Mouse (Mus musculus) megakaryocyte-erythroid progenitor cell, adult 5-6 weeks (primary cell): ENCODE results near the gene Arhgdig. TPM values are rescaled to one million over a fixed set of nuclear protein-coding genes. Genes with fewer than 3 reads are reported as not detected.
A peak's percentile ranks its signal among the peaks of the same experiment; 100 is the strongest.

Experiments used
- ATAC-seq: replicated peaks from 2 replicates; pipeline ENCODE4 v1.8.0; 2016; ENCODE audit warnings: mild to moderate bottlenecking, inconsistent platforms; ENCODE audit not compliant: severe bottlenecking, poor library complexity, low FRiP score, low TSS enrichment
- total RNA-seq, 2 experiments: library from RNA; stranded (forward) in 1 of 2; stranded (reverse) in 1 of 2; fragments of 200-1000, 215-1000 nt in 1 of 2; fragments of >200 nt in 1 of 2; fragmentation: Nextera tagmentation in 1 of 2; gene quantifications; 2 replicates each; pipeline ENCODE4 v1.2.3; 2014 to 2017

Arhgdig gene
- 6.3 and 10.4 TPM in 2 replicates for total RNA-seq (2014; fragmentation: Nextera tagmentation)
- total RNA-seq (2017): 1.0 and 4.5 TPM in 2 replicates

DNA sequence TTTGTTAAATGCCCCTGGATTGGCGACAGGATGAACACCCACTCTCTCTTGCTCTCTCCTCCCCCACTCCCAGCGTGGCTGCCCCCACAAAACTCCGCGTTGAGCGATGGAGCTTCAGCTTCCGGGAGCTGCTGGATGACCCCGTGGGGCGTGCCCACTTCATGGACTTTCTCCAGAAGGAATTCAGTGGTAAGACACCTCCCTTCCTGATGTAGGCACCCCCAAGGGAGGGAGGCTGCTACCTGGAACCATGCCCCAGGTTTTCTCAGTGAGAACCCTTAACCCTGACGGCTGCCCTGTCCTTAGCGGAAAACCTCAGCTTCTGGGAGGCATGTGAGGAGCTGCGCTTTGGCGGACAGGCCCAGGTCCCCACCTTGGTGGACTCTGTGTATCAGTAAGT, at the start of gene Arhgdig:
Gene Arhgdig, minus strand, starts transcription at position 101 of the 400 bp plus-strand sequence.
- no peak for ATAC-seq

DNA sequence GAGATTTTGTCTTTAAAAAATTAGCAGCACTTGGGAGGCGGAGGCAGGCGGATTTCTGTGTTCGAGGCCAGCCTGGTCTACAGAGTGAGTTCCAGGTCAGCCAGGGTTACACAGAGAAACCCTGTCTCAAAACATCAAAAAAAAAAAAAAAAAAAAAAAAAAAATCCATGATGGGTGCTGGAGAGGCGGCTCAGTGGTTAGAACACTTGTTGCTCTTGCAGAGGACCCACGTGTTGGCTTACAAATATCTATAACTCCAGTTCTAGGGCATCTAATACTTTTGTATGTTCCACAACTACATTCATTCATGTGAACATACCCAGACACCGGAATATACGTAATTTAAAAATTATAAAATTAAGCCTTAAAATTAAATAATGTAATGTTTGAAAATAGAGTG, 47.7 kb upstream of the Arhgdig start:
- ATAC-seq: no peak

DNA sequence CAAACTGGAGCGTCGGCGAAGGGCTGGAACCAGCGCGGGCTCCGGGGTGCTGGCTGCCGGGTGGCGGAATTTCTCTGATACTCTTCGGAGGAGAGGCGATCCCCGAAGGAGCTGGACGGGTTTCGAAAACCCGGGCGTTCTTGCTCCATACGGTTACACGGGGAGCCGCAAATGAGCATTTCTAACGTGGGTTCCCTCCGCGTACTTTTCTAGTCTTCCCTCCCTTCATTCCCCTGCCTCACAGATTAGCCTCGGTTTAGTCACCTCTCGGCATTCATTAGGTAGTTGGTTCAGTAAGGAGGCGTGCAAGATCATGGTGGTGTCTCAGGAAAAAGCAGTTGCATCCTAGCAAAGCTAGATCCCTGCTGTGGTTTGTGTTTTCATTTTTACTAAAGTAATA, 45.8 kb upstream of the Arhgdig start:
- ATAC-seq: peak; percentile 46; the same call in 1 of the 2 replicates

DNA sequence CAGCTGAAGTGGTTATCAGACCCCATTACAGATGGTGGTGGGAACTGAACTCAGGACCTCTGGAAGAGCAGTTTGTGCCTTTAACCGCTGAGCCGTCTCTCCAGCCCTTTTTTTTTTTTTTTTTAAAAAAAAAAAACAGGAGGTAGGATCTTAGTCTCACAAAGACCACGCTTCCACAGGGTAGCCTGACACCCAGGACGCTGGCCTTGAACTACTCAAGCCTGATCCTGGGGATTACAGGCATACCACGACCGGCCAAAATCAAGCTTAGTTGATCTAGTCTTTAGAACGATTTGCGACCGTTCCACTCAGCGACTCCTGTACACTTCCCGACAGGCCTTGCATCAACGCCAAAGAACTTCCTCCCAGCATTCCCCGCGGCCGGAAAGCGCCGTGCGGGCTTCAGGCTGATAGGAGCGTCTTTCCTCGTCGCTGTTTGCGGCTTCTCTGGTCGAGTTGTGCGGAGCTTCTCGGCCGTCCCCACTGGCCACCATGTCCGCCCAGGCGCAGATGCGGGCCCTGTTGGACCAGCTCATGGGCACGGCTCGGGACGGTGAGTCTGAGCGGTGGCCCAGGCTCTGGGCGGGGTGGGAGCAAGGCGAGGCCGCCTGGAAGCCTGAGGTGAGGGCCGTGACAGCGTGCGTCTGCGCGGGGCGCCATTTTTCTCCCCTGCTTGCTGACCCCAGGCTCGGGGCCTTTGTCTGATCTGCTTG, 45.1 kb upstream of the Arhgdig start, which contains the start of gene Luc7l:
Gene Luc7l, plus strand, starts transcription at position 358 of the 713 bp plus-strand sequence.
- peak; percentile 97 for ATAC-seq

DNA sequence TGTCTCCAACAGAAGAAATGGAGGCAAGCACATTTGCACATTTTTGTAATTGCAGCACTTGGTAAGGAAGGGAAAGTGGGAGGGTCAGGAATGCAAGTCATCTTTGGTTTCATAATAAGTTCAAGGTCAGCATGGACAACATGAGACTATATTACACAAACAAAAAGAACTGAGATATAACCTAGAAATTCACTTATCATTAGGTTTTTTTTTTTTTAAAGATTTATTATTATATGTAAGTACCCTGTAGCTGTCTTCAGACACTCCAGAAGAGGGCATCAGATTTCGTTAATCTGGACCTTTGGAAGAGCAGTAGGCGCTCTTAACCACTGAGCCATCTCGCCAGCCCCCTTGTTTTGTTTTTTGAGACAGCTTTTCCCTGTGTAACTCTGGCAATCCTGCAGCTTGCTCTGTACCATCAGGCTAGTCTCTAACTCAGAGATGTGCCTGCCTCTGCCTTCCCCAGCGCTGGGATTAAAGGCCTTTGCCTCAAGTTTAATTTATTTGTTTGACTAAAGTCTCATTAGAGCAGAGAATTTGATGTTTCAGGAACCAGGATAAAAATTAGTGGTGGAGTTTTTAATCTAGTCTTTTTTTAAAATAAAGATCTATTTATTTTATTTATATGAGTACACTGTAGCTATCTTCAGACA, 44.4 kb upstream of the Arhgdig start:
- ATAC-seq: no peak

DNA sequence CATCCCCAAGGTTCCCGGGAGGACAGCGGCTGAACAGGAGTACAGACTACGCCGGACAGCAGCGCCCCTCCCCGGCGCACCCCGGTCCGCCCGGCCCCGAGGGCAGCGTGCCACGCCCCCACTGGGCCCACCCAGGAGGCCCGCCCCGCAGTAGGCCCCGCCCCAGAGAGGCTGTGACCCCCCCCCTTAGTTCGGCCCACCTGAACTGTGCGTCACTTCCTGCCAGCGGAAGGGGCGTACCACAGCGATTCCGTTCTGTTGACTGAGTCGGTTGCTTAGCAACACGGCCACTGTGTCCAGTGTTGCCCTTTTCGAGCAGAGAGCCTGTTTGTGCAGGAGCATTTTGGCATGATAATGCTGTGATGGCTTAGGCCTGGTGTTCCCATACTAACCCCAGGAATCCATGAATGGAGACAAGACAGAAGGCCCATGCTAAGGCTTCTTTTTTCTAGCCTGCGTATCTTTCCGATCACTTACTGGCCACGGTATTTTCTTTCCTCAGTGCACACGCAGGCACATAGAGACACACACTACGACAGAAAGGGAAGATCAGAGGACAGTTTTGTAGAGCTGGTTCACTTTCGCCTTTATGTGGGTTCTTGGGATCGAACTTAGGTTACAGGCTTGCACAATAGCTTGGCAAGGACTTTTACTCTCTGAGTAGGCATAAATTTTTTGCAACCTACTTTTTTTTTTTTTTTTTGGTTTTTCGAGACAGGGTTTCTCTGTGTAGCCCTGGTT, 36.7 kb upstream of the Arhgdig start, which contains the start of gene Fam234a:
Gene Fam234a, minus strand, starts transcription at position 142 of the 741 bp plus-strand sequence.
- ATAC-seq: peak; percentile 81

DNA sequence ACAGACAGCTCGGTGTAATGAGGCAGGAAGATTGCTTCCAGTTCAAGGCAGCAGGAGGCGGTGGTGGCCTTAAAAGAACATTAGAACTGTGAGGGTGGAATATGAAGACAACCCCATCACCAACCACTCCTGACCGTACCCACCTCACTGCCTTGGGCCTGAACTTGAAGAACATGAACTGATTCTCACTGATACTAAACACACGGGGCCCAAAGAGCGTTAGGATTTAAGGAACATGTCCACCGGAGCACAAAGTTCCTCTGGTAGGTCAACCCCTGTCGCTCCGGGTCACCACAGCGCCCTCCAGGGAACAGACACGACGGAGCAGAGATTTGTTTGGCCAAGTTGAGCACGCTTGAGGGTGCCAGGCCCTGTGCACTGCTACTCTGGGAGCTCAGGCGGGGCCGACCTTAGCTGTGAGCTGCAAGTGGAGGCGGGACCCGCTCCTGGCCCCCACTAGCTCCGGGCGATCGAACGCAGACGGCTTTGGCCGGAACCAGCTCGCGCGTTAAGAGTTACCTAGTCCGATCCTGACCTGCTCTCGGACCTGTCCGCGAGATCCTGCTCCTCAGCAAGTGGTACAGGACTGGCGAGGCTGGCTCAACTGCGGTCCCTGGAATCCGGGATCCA, 36.0 kb upstream of the Arhgdig start:
- peak; percentile 43 for ATAC-seq

DNA sequence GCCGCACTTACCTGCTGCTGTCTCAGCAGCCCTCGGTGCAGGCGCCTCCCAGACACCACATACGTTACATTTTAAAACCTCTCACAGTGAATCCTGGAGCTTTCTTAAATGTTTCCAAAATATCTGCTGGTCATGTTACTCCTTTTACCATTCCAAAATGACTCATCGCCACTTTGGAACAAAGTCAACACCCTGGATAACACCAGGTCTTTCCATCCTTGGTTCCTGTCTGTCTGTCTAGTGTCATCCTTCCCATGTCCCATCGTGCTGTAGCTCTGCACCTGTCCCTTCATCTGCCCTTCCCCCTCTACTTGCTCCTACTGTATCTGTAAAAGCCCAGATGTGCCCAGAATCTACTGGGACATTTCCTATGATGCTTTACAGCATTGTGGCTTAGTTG, 33.4 kb upstream of the Arhgdig start:
- ATAC-seq: no peak

DNA sequence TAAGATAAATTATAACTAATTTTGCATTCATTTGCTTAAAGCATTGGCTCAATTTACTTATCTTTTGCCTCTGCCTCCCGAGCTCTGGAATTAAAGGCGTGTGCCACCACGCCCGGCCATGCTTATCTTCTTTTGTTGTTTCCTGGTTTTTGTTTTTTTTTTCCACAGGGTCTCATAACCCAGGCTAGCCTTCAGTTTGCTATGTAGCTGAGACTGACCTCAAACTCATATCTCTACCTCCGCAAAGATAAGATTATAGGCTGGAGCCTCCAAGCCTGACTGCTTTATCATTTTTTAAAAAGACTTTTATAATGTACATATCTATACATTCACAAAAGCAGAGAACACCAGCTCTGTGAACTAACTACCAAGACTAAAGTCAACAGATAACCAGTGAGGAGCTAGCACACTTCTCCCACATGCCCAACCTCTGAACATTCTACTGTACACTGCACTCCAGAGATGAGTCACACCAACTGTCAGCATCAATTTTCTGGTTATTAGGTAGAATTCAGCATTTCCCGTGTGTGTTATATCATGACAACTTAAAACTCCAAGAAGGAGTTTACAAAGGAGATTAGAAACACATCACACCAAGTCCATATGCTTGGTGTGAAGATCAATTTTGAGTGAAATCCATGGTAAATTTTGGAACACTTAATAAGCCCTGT, 32.7 kb upstream of the Arhgdig start:
- ATAC-seq: 0 out of 2 replicates have a peak, but pooled peaks have one; percentile 40

DNA sequence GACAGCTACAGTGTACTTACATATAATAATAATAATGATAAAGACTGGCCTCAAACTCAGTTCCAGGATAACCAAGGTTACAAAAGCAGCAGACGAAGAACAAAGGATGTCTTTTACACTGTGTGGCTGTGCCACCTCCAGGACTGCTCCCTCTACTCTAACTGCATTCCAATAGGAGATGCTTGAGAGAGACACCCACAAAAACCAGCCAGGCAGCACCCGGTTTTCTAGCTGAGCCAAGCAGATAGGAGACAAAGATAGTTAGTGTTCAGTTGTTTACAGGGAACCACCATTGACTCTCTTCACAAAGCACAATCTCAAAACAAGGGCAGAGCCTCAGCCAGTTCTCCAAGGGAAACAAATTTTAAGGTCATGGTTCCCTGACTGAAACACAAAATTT, 32.0 kb upstream of the Arhgdig start:
- no peak for ATAC-seq

DNA sequence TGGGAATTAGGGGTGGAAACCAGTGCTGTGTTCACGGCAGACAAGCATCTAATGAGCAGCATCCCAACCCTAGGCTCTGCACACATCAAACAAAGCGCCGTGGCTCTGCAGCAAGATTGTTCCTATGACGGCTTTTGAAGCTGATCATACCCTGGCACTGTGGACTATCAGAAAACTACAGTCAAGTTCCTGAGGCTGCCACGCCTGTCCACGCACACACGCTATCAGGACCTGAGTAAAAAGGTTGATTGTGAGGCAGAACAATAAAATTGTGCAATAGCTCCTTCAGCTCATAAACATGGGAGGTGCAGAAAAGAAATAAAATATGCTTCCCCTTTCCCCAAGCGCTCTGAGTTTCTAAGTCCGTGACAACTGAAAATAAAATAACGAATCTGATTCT, 30.1 kb upstream of the Arhgdig start:
- peak; percentile 72 for ATAC-seq

DNA sequence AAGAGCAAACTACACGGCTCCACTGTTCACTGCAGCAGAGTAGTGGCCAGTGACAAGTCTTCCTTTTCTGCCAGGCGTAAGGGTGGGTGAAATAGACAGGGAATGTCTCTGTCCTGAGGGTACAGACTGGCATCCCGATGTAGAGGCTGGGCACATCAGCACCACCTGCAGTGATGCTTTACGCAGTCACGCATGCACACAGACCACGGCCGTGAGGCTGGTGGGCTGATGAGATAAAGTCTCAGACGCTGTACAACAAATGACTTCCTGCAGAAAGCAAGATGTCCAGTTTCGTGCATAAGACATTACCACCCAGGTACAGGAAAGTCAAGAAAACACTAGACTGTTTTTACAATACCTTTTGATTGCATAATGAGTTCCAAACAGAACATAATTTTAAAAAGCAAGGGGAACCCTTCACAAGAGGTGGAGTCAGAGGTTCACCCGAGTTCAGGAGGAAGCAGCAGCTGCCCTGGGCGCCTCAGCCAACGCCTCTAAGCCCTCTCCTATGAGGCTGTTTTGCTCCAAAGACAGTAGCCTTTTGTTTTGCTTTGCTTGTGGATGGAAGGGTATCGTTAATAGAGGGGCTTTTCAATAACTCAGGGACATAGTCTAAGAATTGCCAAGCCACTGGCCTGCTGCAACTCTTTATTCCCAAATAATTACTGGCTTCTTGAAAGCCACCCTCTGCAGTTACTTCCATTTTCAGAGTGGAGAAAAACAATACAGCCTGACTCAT, 27.7 kb upstream of the Arhgdig start:
- peak; percentile 55 for ATAC-seq

DNA sequence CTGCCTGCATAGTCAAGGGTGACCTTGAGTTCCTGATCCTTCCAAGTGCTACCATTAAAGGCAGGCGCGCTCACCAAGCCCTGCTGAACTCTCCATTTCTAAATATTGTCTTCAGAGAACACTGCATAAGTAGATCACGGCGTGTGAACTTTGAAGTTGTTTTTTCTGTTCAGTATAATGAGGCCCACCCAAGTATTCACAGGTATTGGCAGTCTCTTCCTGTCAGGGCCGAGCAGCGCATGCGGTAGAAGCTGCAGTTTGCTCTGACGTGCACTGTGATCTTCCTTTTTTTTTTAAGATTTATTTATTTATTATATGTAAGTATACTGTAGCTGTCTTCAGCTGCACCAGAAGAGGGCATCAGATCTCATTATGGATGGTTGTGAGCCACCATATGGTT, 26.8 kb upstream of the Arhgdig start:
- no peak for ATAC-seq

DNA sequence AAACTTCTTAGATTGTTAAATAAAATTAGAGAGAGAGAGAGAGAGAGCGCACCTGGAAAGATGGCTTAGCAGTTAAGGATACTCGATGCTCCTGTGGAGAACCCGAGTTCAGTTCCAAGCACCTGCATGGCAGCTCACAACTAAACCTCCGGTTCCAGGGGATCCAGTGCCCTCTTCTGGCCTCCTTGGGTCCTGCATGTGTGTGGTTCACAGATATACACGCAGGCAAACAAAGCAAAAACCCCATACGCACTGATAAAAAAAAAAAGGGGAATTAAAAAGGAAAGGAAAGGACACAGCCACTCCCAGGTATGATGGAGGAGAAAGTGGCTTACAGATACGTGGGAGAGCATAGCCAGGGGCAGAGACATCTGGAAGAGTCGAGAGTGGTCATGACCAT, 25.3 kb upstream of the Arhgdig start:
- ATAC-seq: 0 out of 2 replicates have a peak, but pooled peaks have one; percentile 35

DNA sequence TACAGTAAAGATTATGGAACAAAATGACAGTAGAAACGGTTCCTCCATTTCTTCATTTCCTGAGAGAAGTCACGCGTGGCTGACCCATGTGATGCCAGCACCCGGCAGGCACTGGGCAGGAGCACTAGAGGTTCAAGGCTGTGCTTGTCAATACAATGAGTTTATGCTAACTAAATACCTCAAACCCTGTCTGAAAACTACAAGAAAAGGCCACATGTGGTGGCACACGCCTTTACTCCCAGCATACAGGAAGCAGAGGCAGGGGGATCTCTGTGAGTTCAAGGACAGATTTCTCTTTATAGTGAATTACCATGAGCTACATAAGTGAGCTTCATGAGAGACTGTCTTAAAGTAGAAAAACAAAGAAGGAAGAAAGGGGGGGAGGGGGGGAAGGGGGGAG, 23.6 kb upstream of the Arhgdig start:
- ATAC-seq: no peak

DNA sequence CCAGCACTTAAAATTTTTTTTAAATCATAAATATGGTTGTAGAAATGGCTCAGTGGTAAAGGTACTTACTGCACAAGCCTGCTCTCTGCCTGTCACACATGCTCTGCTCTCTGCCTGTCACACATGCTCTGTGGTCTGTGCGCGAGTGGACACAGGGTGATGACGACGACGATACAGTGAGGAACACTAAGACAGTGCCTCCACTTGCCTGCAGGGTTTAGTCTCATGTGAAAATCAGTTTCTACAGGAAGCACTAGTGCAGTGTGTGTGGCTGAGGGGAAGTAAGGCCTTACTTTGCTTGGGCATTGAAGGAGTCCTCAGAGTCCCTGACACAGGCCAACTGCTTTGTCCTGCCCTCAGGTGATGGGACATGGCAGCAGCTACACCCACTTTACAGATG, 22.2 kb upstream of the Arhgdig start:
- ATAC-seq: no peak

DNA sequence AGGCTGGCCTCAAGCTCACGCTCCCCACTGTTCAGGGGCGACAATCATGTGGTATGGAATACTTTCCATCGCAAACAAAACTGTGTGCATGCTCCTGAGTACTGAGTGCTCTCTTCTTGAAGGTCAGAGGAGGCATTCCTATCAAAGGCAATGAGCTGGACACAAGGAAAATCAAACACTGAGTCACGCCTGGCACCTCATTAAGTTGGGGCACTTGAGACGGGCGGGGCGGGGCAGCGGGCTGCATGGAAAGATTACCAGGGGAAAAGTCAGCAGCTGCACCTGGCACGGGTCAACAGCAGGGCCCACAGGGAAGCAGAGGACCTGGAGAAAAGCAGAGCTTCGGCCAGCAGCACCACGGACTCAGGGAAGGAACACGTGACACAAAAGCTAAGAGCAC, 17.6 kb upstream of the Arhgdig start:
- ATAC-seq: no peak; the same call in 1 of the 2 replicates

DNA sequence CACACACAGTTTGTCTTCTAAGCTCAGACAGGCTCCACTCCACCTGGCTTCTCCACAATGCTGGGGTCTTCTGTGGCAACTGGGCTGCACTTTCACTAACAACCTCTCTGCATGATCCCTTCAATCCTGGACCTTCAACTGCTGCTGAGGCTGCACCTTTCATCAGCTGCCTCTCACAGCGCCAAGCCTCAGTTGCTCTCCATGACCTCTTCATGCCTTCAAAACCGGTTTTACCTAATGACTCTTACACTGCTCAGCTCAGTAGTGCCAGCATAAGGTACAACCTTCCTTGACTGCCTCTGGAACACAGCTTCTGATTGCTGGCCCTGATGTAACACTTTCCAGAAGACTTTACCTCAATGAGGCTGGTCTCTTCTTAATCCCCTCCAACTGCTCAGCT, 13.9 kb upstream of the Arhgdig start:
- no peak for ATAC-seq

DNA sequence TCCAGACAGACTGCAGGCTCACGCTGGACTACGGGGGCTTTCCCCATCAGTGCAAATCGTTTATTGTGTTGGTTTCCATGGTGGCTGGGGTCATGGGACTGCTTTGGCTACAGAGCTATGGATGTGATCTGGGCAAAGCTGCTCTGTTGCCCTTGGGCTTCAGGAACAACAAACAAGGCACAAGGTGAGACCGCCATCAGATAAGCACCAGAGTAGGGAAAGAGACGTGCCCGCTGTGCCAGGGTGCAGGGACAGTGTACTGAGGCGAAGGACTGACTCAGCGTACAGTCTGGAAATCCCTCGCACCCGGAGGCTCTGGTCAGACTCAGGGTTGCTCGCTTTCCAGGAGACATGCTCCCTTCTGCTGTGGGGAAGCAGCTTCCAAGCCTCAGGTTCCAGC, 5.1 kb upstream of the Arhgdig start:
- ATAC-seq: no peak
